Mouse (Mus musculus) gastrocnemius, adult 2 months (tissue): ENCODE results near the gene Coro2a. TPM values are rescaled to one million over a fixed set of nuclear protein-coding genes. Genes with fewer than 3 reads are reported as not detected.

Experiments
- DNase-seq: peaks from one replicate; pipeline ENCODE4 v3.0.0; 2022
- H3K27ac ChIP-seq: fragments of 200-600 bp; 2 replicates; pipeline ENCODE4 v1.8.1; 2022; ENCODE audit warnings: mild to moderate bottlenecking
- H3K4me3 ChIP-seq: fragments of 200-600 bp; 2 replicates; pipeline ENCODE4 v1.8.1; 2022; ENCODE audit warnings: mild to moderate bottlenecking, moderate library complexity
- CTCF ChIP-seq: fragments of 200-600 bp; IDR thresholded peaks from 2 replicates; pipeline ENCODE4 v1.8.1; 2022; ENCODE audit warnings: antibody characterized with exemption, mild to moderate bottlenecking, moderate library complexity
- intact Hi-C: fragments of 180-260 bp; cut with DNase I; formaldehyde crosslinking; loops from one replicate; pipeline ENCODE4 v1.15.1; 2025
- total RNA-seq, 2 experiments: library from RNA; stranded (reverse); gene quantifications; 2 replicates each; pipeline ENCODE4 v1.2.3; 2021

The Coro2a gene
- total RNA-seq, 2 experiments from 2014 or later = 0.10 to 0.39 TPM

DNA sequence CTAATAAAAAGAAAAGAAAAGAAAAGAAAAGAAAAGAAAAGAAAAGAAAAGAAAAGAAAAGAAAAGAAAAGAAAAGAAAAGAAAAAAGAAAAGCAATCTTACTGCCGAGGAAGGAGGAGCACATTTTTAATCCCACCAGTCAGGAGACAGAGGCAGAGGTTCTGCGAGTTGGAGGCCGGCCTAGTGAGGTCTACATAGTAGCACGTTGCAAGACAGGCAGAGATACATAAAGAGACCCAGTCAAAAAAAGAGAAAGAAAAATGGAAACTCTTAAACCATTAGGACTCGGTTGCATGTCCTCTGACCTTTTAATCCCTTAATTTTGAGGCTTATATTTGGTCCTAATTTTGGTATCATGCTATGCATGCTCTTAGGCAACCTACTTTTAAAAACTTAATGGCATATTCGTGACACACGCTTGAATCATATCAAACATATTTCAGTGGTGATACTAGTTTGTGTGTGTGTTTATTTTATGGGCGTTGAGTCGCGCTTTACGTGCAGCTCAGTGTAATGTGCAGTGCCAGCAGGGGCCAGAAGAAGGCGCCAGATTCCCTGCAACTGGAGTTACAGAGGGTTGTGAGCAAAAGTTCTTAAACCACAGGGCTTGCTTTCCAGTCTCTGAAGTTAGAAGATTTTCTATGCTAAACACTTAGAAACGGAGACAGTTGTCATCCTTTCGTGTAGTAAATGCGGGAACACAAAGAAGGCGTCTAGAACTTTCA is 94.1 kb downstream of the Coro2a start:
- intact Hi-C loops = loop anchor here (5.0 kb wide), 1 partner anchor 144 kb away; the partner anchor contains the start of gene Tbc1d2
- TF ChIP-seq CTCF = peak; percentile 88
- Histone ChIP-seq H3K4me3 (peak overlapping the region; percentile 81), H3K27ac (peak overlapping the region; percentile 82)
- DNase-seq = peak; percentile 84

DNA sequence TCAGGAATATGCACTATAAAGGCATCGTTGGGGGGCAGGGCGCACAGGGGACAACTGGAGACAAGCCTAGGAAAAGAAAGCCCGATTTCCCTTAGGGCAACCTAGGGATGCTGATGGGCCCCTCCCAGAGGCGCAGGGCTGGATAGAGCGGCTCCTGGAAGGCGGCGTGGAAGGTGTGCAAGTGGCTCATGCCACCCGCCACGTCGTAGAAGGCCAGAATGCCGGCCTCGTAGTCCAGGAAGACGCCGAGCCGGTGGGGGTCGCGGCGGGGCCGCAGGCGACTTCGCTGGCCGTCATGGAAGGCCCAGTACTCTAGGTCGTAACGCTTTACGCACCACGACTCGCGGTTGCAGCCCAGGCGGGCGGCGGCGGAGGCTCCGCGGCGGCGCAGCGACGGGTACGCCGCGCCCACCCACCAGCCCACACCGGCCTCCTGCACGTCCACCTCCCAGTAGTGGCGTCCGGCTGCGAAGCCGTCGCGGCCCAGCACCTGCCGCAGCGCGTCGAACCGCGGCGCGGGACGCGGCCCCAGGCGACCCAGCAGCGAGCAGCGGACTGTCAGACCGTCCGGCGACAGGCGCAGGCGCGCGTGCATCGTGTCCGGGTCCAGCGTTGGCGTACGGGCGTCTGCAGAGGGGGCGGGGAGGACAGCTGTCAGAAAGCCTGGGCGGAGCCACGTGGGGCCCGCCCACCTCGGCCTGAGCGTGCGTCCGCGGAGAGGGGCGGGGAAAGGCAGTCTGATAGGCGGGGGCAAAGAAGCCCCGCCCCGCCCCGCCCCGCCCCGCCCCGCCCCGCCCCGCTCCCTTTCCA is 95.0 kb downstream of the Coro2a start:
- H3K4me3 ChIP-seq = peak overlapping the region; percentile 81
- intact Hi-C loops = loop anchor here (5.0 kb wide), 1 partner anchor 145 kb away; the partner anchor contains the start of gene Tbc1d2
- DNase-seq = peak; percentile 99
- no peak for TF ChIP-seq CTCF
- peak overlapping the region; percentile 94 for H3K27ac ChIP-seq

DNA sequence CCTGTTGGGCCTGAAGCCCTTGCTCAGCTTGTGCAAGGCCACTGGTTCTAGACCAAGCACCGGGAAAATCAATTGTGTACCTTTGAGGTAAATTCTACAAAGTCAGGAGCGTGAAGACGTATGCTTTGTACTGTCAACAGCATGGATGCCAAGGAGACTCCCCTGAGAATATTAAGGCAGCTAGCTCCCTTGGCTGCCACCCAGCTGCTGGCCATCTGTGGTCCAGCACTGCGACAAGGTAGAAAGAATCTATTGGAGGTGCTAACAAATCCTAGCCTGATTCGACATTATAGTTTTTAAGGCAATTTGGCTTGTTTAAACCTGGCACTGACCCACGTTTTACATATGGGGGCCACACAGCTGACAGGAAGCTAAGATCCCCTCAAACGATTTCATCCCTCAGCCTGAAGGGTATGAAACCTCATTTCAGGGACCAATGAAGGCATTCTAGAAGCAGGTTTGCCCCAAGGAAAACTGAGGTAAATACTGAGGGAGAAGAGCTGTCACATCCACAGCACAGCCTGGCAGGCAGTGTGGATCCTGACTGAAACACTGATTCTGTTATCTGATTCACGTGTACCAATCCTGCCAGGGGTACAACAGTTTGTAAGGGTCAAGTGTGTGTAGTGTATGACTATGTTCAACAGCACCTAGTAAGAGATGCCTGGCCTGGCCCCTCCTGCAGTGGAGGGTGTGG is 96.5 kb downstream of the Coro2a start:
- TF ChIP-seq CTCF = no peak
- Histone ChIP-seq H3K4me3 (no peak overlapping the region), H3K27ac (no peak overlapping the region)
- intact Hi-C loops = loop anchor here (5.0 kb wide), 1 partner anchor 147 kb away; the partner anchor contains the start of gene Tbc1d2
- peak; percentile 19 for DNase-seq

DNA sequence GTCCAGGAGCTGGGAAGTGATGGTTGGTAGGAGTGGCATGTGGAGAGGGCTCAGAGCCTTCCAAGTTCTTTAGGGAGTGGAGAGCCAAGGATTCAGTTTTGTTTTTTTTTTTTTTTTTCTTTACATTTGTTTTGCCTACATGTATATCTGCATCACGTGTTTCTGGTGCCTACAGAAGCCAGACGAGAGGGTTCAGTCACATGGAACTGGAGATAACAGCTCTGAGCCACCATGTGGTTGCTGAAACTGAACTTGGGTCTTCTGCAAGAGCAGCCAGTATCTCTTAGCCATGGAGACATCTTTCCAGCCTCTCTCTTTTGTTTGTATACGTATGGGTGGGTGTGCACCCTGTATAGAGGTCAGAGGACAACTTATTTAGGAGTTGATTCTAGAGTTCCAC is 98.1 kb downstream of the Coro2a start:
- no peak overlapping the region for H3K4me3 ChIP-seq
- TF ChIP-seq CTCF = no peak
- DNase-seq = no peak
- intact Hi-C loops = no loop called here
- H3K27ac ChIP-seq = no peak overlapping the region

DNA sequence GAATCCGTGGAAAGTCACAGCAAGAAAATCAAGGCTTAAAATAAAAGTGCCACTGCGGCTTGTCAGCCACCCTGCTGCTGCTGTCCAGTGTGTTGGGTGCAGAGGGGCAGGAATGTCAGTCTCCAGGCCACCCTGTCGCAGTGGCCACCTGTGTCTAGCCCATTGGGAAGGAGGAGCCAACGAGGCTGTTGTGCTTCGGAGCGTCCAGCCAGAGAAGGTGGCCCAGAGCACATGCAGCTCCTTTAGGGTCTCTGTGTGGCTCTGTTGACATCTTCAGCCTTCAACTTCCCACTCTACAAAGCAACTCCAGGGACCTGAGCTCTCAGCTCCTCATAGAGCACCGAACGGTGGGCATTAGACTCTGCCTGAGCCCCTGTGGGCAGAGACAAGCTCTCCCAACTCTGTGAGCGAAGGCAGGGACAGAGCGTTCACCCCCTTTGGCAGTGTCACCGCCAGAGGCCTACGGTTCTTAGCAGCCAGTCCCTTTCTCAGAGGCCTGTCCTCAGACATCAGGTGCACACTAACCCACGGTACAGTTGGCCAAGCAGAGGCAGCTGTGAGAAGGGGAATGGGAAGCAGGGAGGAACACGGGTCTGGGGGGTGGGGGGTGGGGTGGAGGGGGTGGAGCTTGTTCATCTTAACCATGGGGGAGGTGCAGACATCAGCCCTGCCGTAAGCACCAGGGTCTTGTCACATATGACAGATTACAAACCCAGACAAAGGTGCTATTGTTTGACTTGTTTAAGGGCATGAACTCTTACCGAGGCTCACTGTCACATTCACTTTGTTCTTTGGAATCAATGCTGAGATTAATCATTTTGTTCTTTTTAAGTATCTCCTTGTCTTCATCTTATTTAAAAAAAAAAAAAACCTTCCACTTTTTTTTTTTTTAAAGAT is 99.1 kb downstream of the Coro2a start:
- no peak for TF ChIP-seq CTCF
- DNase-seq = peak; percentile 16
- H3K27ac ChIP-seq = no peak overlapping the region
- no peak overlapping the region for H3K4me3 ChIP-seq
- intact Hi-C loops = no loop called here

DNA sequence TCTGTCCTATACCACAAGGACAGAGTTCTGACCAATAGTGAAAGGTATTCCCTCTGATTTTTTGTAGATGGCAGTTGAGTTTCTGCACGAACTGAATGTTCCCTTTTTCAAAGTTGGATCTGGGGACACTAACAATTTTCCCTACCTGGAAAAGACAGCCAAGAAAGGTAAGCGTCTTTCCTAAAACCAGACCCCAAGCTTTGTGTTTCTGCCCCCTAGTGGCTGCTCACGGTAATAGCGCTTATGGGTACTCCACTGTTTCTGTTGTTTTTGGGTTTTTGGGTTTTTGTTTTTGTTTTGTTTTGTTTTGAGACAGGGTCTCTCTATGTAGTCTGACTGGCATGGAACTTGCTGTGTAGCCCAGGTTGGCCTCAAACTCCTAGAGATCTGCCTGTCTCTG is 103.0 kb downstream of the Coro2a start:
- peak overlapping the region; percentile 46; the same call in 1 of the 2 replicates for H3K27ac ChIP-seq
- peak; percentile 46 for DNase-seq
- no peak overlapping the region for H3K4me3 ChIP-seq
- intact Hi-C loops = loop anchor here (5.0 kb wide), 1 partner anchor 107 kb away; no protein-coding TSS in a partner anchor
- peak; percentile 91 for TF ChIP-seq CTCF

DNA sequence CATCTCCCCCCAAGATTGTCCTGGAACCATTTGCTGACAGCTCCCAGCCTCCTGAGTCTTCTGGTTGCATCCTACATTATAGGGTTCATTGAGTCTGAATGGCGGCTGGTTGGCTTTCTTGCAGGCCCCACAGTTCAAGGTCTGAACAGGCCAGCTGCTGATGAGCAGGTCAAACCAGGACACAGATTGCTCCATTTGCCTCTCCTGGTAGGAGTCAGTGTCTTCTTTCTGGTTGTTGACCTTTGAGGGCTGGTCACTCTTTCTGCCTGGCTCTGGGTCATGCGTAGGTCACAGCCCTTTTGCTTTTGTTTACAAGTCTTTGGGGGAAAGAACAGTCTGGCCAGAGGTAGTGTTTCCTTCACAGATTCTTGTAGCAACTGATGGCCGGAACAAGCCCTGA is 103.5 kb downstream of the Coro2a start:
- Histone ChIP-seq H3K4me3 (no peak overlapping the region), H3K27ac (peak overlapping the region; percentile 46; the same call in 1 of the 2 replicates)
- TF ChIP-seq CTCF = no peak
- intact Hi-C loops = loop anchor here (5.0 kb wide), 1 partner anchor 106 kb away; no protein-coding TSS in a partner anchor
- peak; percentile 37 for DNase-seq

DNA sequence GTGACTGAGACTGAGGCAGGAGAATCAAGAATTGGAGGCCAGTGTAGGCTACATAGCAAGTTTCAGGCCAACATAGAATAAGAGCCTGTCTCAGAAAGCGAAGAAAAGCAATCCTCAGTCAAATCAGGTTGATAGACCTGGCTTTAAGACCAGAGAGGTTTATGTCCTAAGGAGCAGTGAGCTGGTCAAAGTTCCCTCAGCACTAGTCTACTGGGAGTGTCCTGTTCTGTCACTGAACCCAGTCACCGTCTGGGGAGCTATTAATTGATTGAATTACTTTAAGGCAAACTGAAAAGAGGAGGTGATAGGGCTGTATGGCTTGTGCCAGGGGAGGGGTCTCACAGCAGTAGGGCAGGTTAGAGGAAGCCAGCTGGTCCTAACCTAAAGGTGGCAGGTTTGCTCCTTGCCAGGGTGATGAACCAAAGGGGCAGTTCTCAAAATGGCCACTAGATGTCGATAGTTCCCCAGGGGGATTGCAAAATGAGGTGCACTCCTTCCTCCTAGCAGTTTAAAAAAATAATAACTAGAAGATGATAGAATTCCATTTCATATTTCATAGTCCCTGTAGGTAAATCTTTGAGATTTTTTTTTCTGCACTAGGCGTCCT is 104.6 kb downstream of the Coro2a start:
- DNase-seq = peak; percentile 74
- no peak overlapping the region for H3K27ac ChIP-seq
- intact Hi-C loops = loop anchor here (5.0 kb wide), 1 partner anchor 105 kb away; no protein-coding TSS in a partner anchor
- no peak; the same call in none of the 2 replicates for TF ChIP-seq CTCF
- no peak overlapping the region for H3K4me3 ChIP-seq

DNA sequence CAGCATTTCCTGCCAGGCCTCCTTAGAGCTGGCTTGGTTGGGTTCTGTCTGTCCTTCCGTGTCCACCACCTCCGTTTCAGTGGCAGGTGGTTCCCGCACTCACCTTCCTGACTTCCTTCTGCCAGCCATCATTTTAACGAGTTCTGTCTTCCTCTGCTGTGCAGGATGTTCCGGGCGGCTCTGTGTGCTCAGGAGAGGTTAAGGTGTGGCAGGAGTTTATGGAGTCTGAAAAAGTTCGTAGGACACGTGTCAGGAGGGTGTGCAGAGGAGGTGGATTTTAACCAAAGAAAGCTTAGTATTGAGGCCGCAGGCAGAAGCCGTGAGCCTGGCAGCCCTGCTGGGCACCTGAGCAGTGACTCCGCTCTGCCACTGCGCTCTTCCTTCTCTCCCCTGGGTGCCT is 106.5 kb downstream of the Coro2a start:
- peak; percentile 10 for DNase-seq
- H3K4me3 ChIP-seq = no peak overlapping the region
- intact Hi-C loops = loop anchor here (5.0 kb wide), 1 partner anchor 103 kb away; no protein-coding TSS in a partner anchor
- no peak for TF ChIP-seq CTCF
- no peak overlapping the region for H3K27ac ChIP-seq

DNA sequence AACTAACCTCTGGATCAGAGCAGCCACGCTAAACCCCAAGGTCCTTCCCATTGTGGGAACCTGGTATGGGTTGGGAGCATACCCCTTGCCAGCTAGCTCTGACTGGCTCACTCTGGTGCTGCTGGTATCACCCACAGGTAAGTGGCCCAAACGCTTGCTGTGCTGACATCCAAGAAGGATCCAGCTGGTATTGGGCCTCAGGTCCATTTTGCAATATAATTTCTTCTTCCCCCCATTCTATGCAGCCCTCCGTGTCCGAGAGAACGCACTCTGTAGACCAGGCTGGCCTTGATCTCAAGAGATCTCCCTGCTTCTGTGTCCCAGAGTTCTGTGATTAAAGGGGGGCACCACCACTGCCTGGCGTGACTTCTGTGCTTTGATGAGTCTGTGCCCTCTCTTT is 108.9 kb downstream of the Coro2a start:
- DNase-seq = peak; percentile 7
- Histone ChIP-seq H3K4me3 (no peak overlapping the region), H3K27ac (no peak overlapping the region)
- intact Hi-C loops = no loop called here
- TF ChIP-seq CTCF = no peak
